17 mouse cellular contexts compared by ENCODE assay signal in the genomic region with DNA sequence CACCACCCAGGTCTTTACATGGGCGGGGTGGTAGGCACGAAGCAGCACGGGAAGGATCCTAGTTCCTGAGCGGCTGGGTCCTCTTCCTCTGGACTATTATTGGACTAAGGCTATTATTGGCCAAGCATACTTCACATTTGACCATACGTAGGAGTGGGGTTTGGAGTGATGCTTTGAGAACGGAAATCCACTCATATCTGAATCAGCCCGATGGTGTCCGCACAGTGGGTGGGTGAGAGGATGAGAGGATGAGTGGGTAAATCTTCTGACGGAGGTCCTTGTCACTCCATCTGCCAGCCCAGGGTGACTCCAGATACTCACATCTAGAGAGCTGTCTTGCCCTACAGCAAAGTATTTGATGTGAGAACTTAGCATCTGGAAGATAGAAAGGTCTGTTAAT.
A peak's percentile ranks its signal among the peaks of the same experiment; 100 is the strongest.
DNase-seq lines count a peak whose midpoint lies in the region; ATAC-seq and TF ChIP-seq lines count a peak whose summit lies in the region.
"Had no signal": no experiment of that assay in that cellular context is flagged by ENCODE, and none has a peak within 500 bp of the region (broad histone marks: within the 10 kb centered on the region; RNA-seq: fewer than 3 reads in every experiment).

No protein-coding gene starts in this region.

- H3K36me3 ChIP-seq in midbrain, embryonic 10.5 days, result no peaks in the 10 kb centered on the region
- no peaks in the 10 kb centered on the region for H3K36me3 ChIP-seq in midbrain, embryonic 14.5 days (ENCODE audit: control insufficient read depth, insufficient read depth, low read length)
- H3K36me3 ChIP-seq: embryonic facial prominence, embryonic 10.5 days; embryonic facial prominence, embryonic 12.5 days; forebrain, embryonic 15.5 days had no signal

- no peak overlapping the region for H3K4me3 ChIP-seq in layer of hippocampus, adult 2 months
- H3K4me3 ChIP-seq in midbrain, embryonic 10.5 days, result no peak overlapping the region
- no peak overlapping the region for H3K4me3 ChIP-seq in midbrain, embryonic 14.5 days (replicated peaks; ENCODE audit: low read depth, low read length)
- H3K4me3 ChIP-seq: embryonic facial prominence, embryonic 10.5 days; embryonic facial prominence, embryonic 12.5 days; forebrain, embryonic 13.5 days; forebrain, embryonic 15.5 days had no signal

- H3K9me3 ChIP-seq in midbrain, embryonic 10.5 days (replicated peaks), result no peaks in the 10 kb centered on the region
- H3K9me3 ChIP-seq in midbrain, embryonic 14.5 days (ENCODE audit: control insufficient read depth, low read length), result no peaks in the 10 kb centered on the region
- H3K9me3 ChIP-seq: embryonic facial prominence, embryonic 10.5 days; embryonic facial prominence, embryonic 12.5 days; forebrain, embryonic 13.5 days; forebrain, embryonic 15.5 days had no signal

- ATAC-seq in midbrain, embryonic 14.5 days (ENCODE audit: low FRiP score, low TSS enrichment), result no peak
- ATAC-seq: forebrain, embryonic 13.5 days; forebrain, embryonic 15.5 days had no signal

- no peak for TF ChIP-seq CTCF in layer of hippocampus, adult 2 months (conservative IDR thresholded peaks at IDR 0.05)

- no peak for DNase-seq in layer of hippocampus, adult 2 months (ENCODE audit: low spot score in 2 of 2)
- no peak for DNase-seq in layer of hippocampus, adult 18-20 months (ENCODE audit: low spot score in 2 of 2)
- no peak for DNase-seq in midbrain, embryonic 10.5 days (ENCODE audit: low spot score)
- DNase-seq in midbrain, embryonic 14.5 days, result no peak
- peak; percentile 60 for DNase-seq in brain, adult 2 months (ENCODE audit: low read depth, low spot score)
- DNase-seq in thymus, postnatal 4 days, result no peak
- DNase-seq: adrenal gland, adult 2 months; adrenal gland, postnatal 10 days; adrenal gland, postnatal 25 days; cerebellum, adult 11-12 months; cerebellum, adult 2 months; cerebellum, adult 9-10 months; cerebellum, postnatal 25 days had no signal

- no peak overlapping the region for H3K9ac ChIP-seq in midbrain, embryonic 14.5 days (replicated peaks; ENCODE audit: low read length)
- H3K9ac ChIP-seq: embryonic facial prominence, embryonic 12.5 days; forebrain, embryonic 13.5 days; forebrain, embryonic 15.5 days had no signal

- H3K27me3 ChIP-seq in midbrain, embryonic 10.5 days (ENCODE audit: low read depth, poor library complexity, severe bottlenecking), result no peaks in the 10 kb centered on the region
- H3K27me3 ChIP-seq in midbrain, embryonic 14.5 days (ENCODE audit: control insufficient read depth, insufficient read depth, low read length), result no peaks in the 10 kb centered on the region
- H3K27me3 ChIP-seq: embryonic facial prominence, embryonic 12.5 days; forebrain, embryonic 15.5 days had no signal

- H3K4me1 ChIP-seq in midbrain, embryonic 10.5 days, result no peaks in the 10 kb centered on the region
- H3K4me1 ChIP-seq in midbrain, embryonic 14.5 days (ENCODE audit: control insufficient read depth, insufficient read depth, low read length), result no peaks in the 10 kb centered on the region
- H3K4me1 ChIP-seq: embryonic facial prominence, embryonic 10.5 days had no signal

- H3K4me2 ChIP-seq in midbrain, embryonic 14.5 days (ENCODE audit: low read length), result no peak overlapping the region
- H3K4me2 ChIP-seq: embryonic facial prominence, embryonic 12.5 days; forebrain, embryonic 13.5 days; forebrain, embryonic 15.5 days had no signal

- H3K27ac ChIP-seq in layer of hippocampus, adult 2 months, result peak overlapping the region; percentile 75
- 0 out of 2 replicates have a peak overlapping the region, but pooled peaks have one; percentile 42 for H3K27ac ChIP-seq in midbrain, embryonic 10.5 days (replicated peaks)
- H3K27ac ChIP-seq in midbrain, embryonic 14.5 days (replicated peaks; ENCODE audit: low read depth, low read length), result no peak overlapping the region
- H3K27ac ChIP-seq: embryonic facial prominence, embryonic 10.5 days; embryonic facial prominence, embryonic 12.5 days; forebrain, embryonic 13.5 days; forebrain, embryonic 15.5 days had no signal

- WGBS in midbrain, embryonic 10.5 days, result 93% methylated on average over 9 of the region's 9 CpGs
- WGBS in midbrain, embryonic 14.5 days, result 92% methylated on average over 9 of the region's 9 CpGs
